Mouse (Mus musculus) left cerebral cortex, postnatal 4 days (tissue): ENCODE results near the gene Draxin. TPM values are rescaled to one million over a fixed set of nuclear protein-coding genes. Genes with fewer than 3 reads are reported as not detected.
A peak's percentile ranks its signal among the peaks of the same experiment; 100 is the strongest.
"Not testable (repeated sequence)": the region's sequence is repeated elsewhere in the genome, so short reads cannot be mapped to it uniquely, and the experiment has no call there.

Experiments used
- DNase-seq: peaks from one replicate; pipeline ENCODE4 v3.0.0-alpha.2; 2022
- intact Hi-C: fragments of 180-260 bp; cut with DNase I; formaldehyde crosslinking; loops from one replicate; pipeline ENCODE4 v1.15.1; 2025
- total RNA-seq, 2 experiments: library from RNA; stranded (reverse); gene quantifications; 2 replicates each; pipeline ENCODE4 v1.2.3; 2021

Gene Draxin
- total RNA-seq, 2 experiments from 2014 or later, result 41.9 to 46.4 TPM

DNA sequence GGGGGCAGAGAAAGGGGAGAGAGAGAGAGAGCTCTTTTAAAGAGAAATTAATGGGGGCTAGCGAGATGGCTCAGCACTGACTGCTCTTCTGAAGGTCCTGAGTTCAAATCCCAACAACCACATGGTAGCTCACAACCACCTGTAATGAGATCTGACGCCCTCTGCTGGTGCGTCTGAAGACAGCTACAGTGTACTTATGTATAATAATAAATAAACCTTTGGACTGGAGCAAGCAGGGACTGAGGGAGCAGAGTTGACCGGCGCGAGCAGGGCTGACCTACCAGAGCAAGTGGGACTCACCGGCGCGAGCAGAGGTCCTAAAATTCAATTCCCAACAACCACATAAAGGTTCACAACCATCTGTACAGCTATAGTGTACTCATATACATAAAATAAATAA is 10.9 kb downstream of the Draxin start:
- intact Hi-C loops, result loop anchor here (5.0 kb wide), 1 partner anchor 33 kb away; the partner anchor contains the start of gene Fbxo6
- DNase-seq, result not testable (repeated sequence)

DNA sequence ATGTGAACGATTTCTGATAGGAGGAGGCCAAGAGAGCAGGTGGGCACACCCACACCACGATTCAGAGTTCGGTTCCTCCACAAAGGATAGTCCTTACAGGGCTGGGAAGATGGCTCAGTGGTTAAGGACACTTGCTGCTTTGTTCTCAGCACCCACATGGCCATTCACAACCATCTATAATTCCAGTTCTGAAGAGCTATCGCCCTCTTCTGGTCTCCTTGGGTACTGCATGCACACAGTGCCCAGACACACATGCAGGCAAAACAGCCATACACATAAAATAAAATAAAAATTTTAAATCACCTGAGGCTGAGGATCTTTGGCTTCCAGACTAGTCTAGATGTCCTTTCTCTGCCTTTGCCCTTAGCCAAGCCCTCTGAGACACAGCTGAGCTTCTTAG is 13.1 kb downstream of the Draxin start:
- DNase-seq, result no peak
- intact Hi-C loops, result loop anchor here (5.0 kb wide), 1 partner anchor 35 kb away; the partner anchor contains the start of gene Fbxo6

DNA sequence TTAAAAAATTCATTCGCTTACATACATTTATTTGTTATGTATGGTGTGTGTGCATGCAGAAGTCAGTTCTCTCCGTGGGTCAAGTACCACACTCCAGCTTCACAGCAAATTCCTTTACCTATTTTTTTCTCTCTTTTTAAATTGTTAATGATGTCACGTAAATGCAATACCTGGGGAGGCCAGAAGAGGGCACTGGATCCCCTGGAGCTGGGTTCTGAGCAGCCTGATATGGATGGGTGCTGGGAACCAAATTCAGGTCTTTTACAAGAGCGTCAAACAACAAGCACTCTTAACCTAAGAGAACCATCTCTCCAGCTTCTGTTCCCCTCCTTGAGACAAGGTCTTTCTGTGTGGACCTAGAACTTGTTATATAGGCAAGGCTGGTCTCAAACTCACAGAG is 13.8 kb downstream of the Draxin start:
- intact Hi-C loops, result loop anchor here (5.0 kb wide), 1 partner anchor 36 kb away; the partner anchor contains the start of gene Fbxo6
- DNase-seq, result no peak

DNA sequence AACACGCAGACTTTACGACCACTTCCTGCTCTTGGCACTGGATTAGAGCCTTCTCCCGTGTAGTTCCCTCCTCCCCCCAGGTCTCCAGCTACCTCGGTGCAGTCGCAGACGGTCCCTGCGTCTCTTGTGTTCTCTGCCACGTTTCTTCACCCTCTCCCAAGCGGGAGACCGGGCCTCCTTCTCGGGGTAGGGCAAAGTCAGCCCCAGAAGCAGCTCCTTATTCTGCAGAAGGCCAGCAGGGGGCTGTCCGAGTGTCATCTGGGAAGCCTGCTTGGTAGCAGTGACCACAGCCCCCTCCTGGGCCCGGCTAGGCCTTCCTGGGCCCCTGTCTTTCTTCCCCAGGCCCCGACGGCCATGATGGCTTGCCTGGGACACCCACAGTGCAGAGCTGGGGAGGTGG is 15.0 kb downstream of the Draxin start:
- intact Hi-C loops, result loop anchor here (2.0 to 5.0 kb wide), 2 partner anchors 37 to 49 kb away; partner anchors contain the start of gene Fbxo6
- no peak for DNase-seq

DNA sequence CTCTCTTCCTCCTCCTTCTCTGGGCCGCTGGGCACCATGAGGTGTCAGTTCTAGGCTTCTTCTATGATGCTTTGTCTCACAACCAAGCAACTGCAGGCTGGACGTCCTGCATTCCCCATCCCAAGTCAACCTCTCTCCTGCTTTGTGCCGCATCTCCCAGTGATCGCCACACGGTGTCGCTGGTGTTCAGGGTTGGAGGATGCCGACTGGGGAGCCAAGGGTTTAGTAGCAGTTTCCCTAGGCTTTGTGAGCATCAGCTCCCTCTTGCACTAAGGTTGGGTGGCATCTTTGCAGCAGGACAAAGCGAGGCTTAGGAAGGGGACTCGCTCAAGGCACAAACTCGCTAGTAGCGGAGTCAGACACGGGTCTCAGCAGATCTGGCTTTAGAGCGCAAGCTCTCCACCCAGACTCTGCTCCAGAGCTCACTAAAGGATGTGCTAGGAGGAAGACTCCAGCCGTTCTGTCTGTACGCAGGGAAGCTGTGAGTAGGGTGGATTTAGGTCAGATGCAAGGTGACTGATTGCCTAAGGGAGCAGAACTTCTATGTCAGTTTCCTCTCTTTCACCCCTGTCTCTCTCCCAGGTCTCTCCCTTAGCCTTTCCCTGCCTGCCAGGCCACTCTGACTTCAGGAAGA is 15.6 kb downstream of the Draxin start:
- intact Hi-C loops, result loop anchor here (2.0 to 5.0 kb wide), 2 partner anchors 37 to 50 kb away; partner anchors contain the start of gene Fbxo6
- peak; percentile 90 for DNase-seq

DNA sequence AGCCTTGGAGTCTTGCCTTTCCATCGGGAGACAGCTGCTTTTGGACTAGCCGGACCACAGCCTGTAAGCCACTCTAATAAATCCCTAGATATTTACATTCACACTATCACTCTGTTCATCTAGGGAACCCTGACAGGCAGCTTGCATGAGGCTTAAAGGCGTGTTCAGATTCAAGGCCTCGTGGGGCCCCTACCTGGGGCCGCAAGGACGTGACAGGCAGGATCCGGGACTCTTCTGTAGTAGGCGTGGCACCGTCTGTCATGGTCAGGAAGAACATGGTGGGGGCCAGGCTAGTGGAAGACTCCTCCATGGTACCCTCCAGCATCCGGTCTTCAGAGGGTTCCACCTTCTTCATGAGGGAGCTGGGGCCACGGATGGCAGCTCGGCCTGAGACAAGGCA is 18.0 kb downstream of the Draxin start:
- intact Hi-C loops, result no loop called here

DNA sequence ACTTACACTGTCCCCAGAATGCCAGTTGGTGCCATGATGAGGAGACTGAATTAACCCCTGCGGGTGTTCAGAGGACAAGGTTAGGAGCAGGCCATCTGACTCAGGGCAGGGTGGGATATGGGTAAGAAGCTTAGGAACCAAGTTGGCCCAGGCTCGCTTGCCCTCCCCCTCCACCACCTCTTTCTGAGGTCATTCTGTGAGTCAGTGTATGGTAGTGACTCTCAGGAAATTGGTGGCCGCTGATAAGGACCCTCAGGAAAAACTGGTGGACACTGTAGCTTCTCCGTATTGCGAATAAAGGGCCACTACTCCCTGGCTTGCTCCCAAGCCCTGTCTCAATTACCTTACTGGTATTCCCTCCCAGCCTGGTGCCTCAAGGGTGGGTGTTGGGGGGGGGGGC is 21.3 kb downstream of the Draxin start:
- DNase-seq, result no peak
- intact Hi-C loops, result no loop called here

More for the DNA sequence above, 18.0 kb downstream of the Draxin start:
- DNase-seq, result no peak

DNA sequence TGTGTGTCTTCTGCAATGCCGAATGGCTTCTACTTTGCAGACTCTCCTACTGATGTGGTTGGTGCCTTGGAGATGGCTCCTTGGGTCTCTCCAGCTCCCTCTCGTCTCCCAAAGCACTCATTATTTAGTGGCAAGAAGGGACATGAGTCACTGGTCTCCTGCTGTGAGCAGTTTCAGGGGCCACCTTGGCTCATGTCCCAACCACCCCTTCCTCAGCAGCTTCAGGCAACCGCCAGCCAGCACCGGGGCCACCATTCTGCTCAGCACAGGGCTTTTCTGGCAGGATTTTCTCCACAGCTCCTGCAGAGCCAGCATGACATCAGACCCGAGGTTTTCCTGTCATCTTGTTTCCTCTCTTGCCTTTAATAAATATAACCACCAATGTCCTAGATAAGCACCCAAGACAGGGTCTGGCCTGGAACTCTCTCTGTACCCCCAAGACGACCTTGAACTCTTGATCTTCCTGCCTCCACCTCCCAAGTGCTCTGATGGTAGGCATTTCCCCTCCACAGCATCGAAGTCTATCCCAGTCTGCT is 21.9 kb downstream of the Draxin start:
- intact Hi-C loops, result no loop called here
- DNase-seq, result no peak

DNA sequence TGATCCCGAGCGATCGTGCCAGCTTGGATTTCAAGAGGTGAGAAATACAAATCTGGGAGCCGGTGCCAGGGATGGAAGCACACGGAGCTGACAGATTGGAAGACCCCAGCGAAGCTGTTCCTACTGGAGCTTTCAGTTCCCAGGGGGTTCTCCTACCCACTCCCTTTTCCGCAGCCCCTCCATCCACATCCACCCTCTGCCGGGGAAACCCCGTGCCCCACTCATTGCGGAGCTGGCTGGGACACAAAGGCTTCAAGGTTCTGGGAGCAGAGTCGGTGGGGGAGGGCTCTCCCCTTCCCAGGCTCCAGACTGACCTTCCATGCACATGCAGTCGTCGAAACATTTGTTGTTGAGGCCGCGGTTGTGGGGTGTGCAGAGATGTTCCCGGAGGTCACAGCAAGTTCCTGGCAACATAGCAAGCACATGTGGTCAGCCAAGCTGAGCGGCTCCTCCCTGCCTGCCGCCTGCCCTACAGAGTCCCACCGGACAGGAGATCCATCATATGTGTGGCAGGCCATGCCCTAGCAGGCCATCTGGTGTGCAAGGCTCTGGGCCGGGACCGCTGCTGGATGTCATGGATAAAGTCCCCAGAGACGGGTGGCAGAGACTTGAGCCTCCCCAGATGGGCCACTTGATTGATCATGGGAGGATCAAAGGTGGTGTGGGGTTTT is 22.7 kb downstream of the Draxin start:
- DNase-seq, result peak; percentile 77
- intact Hi-C loops, result no loop called here

DNA sequence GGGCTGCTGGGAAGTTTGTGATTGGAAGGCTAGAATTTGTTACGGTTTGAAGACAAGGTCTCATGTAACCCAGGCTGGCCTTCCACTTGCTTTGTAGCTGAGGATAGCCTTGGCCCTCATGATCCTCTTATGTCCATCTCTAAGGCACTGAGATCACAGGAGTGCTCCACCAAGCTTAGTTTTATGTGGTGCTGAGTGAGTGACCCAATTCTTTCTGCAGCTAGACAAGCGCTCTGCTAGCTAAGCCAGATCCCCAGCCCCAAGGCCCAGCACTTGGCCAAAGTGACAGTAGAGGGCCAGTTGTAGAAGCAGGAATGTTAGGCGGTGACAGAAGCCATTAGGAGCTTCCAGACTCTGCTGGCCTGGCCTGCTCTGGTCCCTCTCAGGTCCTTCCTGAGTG is 26.4 kb downstream of the Draxin start:
- no peak for DNase-seq
- intact Hi-C loops, result no loop called here

DNA sequence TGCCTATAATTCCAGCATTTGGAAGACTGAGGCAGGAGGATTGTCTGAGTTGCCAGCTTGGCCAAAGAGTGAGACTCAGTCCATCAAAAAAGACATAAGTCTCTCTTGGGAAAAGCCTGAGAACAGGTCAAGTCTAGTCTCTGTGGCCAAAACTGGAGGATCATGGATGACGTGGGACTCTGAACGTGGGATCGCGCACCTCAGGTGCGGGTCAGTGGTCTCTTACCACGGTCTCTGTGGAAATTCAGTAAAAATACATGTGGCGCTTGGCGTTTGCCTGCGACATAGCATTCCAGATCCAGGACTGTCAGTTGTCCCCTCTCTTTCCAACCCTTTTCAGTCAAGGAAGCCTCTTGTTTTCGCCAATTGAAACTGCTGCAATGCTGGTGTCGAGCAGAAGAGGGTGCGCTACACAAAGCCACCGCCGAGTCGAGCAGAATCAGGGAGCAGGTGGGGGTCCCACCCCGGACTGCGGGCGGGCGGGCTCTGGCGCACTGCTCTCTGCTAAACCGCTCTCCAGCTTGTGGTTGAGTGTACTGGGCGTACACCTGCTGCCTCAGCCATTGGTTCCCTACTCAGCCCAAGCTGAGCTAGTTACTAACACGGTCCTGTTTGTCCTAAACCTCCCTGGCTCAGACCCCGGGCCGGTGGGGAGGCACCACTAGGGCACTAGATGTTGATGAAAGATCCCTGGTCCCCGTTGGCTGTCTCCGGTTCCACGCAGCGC is 28.5 kb downstream of the Draxin start:
- peak; percentile 81 for DNase-seq
- intact Hi-C loops, result no loop called here

DNA sequence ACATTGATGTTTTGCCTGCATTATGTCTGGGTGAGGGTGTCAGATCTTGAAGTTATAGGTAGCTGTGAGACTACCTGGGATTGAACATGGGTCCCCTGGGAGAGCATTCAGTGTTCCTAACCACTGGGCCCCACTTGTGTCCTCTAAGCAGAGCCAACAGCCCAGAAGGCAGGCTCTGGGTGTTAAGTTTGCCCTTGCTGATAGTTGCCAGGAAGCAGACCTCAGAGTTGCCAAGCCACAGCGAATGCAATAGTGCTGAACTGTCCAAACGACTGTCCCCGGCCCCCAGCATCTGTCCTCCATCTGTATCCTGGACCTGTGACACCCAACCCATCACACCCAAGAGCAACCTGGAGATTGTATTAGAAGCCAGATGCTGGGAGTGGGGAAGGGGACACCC is 31.8 kb downstream of the Draxin start:
- intact Hi-C loops, result no loop called here
- DNase-seq, result no peak

DNA sequence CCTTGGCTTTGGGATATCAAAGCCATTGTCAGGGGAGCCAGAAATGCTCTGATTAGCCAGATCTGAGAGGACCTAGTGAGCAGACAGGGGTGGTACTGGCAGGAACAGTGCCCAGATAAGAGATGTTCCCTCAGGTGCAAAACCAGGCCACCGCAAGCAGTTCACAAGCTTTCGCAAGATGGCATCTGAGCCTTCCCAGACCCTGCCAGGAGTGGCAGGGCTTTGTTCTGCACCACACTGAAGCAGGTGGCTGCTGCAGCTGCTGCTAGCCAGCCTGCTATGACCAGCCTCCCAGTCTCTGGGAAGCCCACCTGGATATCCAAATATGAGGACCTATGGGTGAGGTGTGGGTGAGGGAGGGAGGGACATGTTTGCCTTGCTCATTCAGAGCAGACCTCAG is 32.6 kb downstream of the Draxin start:
- intact Hi-C loops, result no loop called here
- DNase-seq, result no peak

DNA sequence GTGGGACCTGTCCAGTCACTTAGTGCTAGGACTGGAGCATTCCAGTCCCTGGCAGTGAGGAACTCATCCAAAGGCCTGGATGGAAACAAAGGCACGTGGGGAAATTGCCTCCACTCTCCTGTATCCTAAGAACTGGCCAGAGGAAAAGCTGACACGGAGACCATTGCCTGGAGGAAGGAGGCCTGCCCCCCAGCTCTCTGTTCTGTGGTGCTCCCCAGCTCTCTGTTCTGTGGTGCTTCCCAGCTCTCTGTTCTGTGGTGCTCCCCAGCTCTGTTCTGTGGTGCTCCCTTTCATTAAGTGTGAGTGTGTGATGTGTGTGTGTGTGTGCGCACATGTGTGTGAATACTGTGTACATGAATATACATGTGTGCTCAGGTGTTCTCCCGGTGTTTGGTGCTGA is 35.4 kb downstream of the Draxin start:
- no peak for DNase-seq
- intact Hi-C loops, result no loop called here

DNA sequence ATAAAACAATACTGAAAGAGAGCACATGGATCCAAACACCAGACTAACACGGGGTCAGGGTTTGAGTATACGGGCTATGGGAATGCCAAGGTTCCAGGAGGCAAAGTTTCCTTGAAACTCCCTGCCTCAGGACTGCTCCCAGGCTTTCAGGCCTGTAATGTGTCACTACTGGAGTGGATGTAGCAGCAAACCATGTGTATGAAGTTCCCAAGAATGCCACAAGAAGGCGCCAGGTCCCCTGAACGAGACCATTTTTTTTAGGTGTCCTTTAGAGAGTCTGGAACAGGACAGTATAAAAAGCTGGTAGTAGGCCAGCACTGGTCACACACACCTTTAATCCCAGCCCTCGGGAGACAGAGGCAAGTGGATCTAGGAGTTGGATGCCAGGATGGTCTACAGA is 36.3 kb downstream of the Draxin start:
- DNase-seq, result no peak
- intact Hi-C loops, result no loop called here

DNA sequence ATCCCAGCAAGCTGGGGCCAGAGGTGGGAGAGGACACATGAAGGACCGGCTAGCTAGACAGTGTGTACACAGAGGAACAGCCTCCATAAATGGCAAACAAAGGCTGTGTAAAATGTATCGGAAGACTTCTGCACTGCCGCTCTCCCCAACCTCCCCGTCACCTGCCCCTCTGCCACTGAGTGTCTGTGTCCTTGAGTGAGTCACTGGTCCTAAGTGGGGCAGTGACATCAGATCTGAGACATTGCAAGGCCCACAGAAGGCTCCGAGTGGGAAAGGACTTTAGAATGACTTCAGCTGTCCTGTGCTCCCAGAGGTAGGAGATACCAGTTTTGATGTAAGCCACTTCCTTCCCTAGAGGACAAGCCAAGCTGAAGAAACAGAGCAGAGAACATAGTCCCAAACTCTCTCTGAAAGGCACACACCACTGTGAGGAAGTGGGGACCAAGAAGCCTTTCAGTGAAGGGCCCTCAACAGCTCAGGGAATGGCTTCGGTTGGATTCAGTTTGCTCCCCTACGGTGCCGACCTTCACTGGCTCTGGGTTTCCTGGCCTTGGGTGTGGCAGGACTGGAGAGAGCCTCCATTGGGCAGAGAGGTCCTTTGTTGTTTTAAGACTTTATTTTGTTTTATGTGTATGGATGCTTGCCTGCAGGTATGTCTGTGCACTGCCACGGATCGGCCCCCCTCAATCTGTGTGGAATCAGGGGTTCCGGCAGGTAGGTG is 37.8 kb downstream of the Draxin start:
- no peak for DNase-seq
- intact Hi-C loops, result no loop called here

DNA sequence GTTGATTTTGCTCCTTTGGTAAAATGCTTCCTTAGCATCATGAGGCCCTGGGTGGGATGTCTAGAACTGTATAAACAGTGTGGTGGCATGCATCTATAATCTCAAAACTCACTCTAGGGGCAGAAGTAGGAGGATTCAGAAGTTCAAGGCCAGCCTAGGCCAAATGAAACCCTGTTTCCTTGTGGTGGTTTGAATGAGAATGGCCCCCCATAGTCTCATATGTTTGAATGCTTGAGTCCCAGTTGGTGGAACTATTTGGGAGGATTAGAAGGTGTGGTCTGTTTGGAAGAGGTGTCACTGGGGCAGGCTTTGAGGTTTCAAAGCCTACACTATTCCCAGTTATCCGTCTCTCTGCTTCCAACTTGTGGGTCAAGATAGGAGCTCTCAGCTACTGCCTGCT is 39.3 kb downstream of the Draxin start:
- intact Hi-C loops, result no loop called here
- no peak for DNase-seq

DNA sequence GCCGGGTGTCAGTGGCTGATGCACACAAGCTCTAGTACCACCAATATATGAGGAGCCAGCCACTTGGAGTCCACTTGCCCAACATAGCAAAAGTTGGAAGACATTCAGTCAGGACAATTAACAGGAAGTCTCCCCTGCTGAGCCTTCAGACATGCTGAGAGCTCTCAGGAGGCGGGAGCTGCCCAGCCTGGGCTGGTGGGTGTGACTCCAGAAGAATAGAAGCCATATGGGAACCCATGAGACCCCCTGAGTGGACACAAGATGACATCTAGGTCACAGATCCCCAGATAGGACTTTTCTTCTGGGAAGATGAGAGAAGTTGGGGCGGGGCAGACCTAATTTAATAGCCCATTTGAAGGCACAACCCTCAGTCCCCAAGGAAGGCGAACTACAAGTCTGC is 41.3 kb downstream of the Draxin start:
- intact Hi-C loops, result no loop called here
- no peak for DNase-seq

DNA sequence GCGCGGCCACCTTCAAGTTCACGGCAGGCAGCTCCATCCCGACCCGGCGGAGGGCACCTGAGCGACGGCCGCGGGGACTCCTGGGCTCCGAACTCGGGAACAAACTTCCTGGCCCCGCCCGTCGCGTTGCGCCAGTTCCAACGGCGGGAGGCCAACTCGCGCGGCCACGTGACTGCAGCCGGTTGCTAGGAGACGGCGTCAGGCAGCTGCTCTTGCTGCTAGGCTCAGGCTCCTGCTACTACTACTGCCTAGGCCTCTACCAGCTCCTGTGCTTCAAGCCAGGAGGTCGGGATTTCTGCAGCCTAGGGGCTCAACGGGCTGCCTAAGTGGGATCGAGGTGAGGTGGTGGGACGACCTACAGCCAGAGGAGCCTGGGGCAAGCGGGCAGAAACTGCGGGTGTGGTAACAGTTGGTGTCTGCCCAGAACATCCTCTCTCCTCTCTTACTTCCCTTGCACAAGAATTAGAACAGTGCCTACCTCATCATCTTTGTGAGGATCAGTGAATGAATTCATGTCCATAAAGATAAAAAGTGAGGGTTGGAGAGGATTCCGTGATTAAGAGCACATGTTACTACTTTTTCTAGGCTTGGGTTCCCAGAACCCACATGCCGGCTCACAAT is 42.5 kb downstream of the Draxin start, which contains the start of gene Agtrap:
Gene Agtrap, minus strand, starts transcription at position 125 of the 621 bp plus-strand sequence.
- intact Hi-C loops, result no loop called here
- DNase-seq, result peak; percentile 94
